In genomic region chr7:19818440-19818839, GRCm38 (mm10) we compare ENCODE assay signal across 14 mouse cellular contexts. TPM values are rescaled to one million over a fixed set of nuclear protein-coding genes. Genes with fewer than 3 reads are reported as not detected.
DNase-seq lines count a peak whose midpoint lies in the region; ATAC-seq and TF ChIP-seq lines count a peak whose summit lies in the region.
"Had no signal": no experiment of that assay in that cellular context is flagged by ENCODE, and none has a peak within 500 bp of the region (broad histone marks: within the 10 kb centered on the region; RNA-seq: fewer than 3 reads in every experiment).

No protein-coding gene starts in this region.

- ATAC-seq in liver, embryonic 13.5 days (ENCODE audit: low read depth) = no peak
- no peak for ATAC-seq in stomach, embryonic 14.5 days (ENCODE audit: insufficient number of reproducible peaks, insufficient read depth, low FRiP score, low read depth)
- ATAC-seq: hindbrain, postnatal 0 days had no signal

- 50% methylated on average over 5 of the region's 5 CpGs for WGBS in lung, adult 2 months
- WGBS in liver, embryonic 13.5 days (ENCODE audit: insufficient replicate concordance) = 60% methylated on average over 5 of the region's 5 CpGs
- 69% methylated on average over 5 of the region's 5 CpGs for WGBS in stomach, embryonic 14.5 days

- no peak overlapping the region for H3K4me2 ChIP-seq in liver, embryonic 13.5 days
- H3K4me2 ChIP-seq in stomach, embryonic 14.5 days (replicated peaks; ENCODE audit: low read depth, low read length) = no peak overlapping the region

- DNase-seq in lung, adult 18-20 months = peak; percentile 65 to 75
- DNase-seq in lung, adult 2 months = no peak
- peak; percentile 81 for DNase-seq in adipocyte (ENCODE audit: low spot score)
- no peak for DNase-seq in liver, embryonic 13.5 days
- no peak for DNase-seq in thymus, postnatal 0 days (ENCODE audit: low spot score)
- no peak for DNase-seq in right cerebral cortex, postnatal 14 days
- no peak for DNase-seq in left cerebral cortex, adult 9 months (ENCODE audit: low spot score in 2 of 2)
- DNase-seq: gastrocnemius, postnatal 10 days; spleen, adult 18-20 months had no signal

- H3K27me3 ChIP-seq in liver, embryonic 13.5 days = peaks cover 50% of the 10 kb centered on the region
- H3K27me3 ChIP-seq in stomach, embryonic 14.5 days (ENCODE audit: control insufficient read depth, insufficient read depth, low read length) = no peaks in the 10 kb centered on the region

- H3K36me3 ChIP-seq in liver, embryonic 13.5 days = peaks cover 6% of the 10 kb centered on the region; the same call in 1 of the 2 replicates
- no peaks in the 10 kb centered on the region for H3K36me3 ChIP-seq in stomach, embryonic 14.5 days (ENCODE audit: control insufficient read depth, insufficient read depth, low read length)
- H3K36me3 ChIP-seq: heart, embryonic 15.5 days; neural tube, embryonic 12.5 days had no signal

- peaks cover 17% of the 10 kb centered on the region for H3K4me1 ChIP-seq in lung, adult 2 months (ENCODE audit: control insufficient read depth, insufficient read depth, low read length)
- peaks cover 50% of the 10 kb centered on the region for H3K4me1 ChIP-seq in liver, embryonic 13.5 days (replicated peaks)
- peaks cover 34% of the 10 kb centered on the region for H3K4me1 ChIP-seq in stomach, embryonic 14.5 days (ENCODE audit: control insufficient read depth, insufficient read depth, low read length)

- no peak for TF ChIP-seq CTCF in lung, adult 2 months (IDR thresholded peaks at IDR 0.05; ENCODE audit: insufficient read depth, low read length)

- peak overlapping the region; percentile 75; the same call in 1 of the 2 replicates for H3K27ac ChIP-seq in liver, embryonic 13.5 days
- H3K27ac ChIP-seq in stomach, embryonic 14.5 days (ENCODE audit: low read length) = peak overlapping the region; percentile 73; the same call in 1 of the 2 replicates
- H3K27ac ChIP-seq: hindbrain, postnatal 0 days; neural tube, embryonic 12.5 days had no signal

- H3K9me3 ChIP-seq in liver, embryonic 13.5 days (replicated peaks) = 0 out of 2 replicates have a peak, but pooled peaks cover 3% of the 10 kb centered on the region
- H3K9me3 ChIP-seq in stomach, embryonic 14.5 days (ENCODE audit: control insufficient read depth, low read depth, low read length) = no peaks in the 10 kb centered on the region; the same call in 1 of the 2 replicates
- H3K9me3 ChIP-seq: heart, embryonic 15.5 days had no signal

- no peak for TF ChIP-seq POLR2A in lung, adult 2 months (IDR thresholded peaks at IDR 0.05; ENCODE audit: borderline replicate concordance, extremely low read depth, low read depth, low read length)

- H3K9ac ChIP-seq in liver, embryonic 13.5 days = no peak overlapping the region
- H3K9ac ChIP-seq in stomach, embryonic 14.5 days (replicated peaks; ENCODE audit: low read depth, low read length) = no peak overlapping the region
- H3K9ac ChIP-seq: heart, embryonic 15.5 days; neural tube, embryonic 12.5 days had no signal

- no peak overlapping the region for H3K4me3 ChIP-seq in lung, adult 2 months (replicated peaks; ENCODE audit: extremely low read depth, low read depth, low read length)
- no peak overlapping the region for H3K4me3 ChIP-seq in liver, embryonic 13.5 days (replicated peaks)
- H3K4me3 ChIP-seq in stomach, embryonic 14.5 days (ENCODE audit: low read depth, low read length) = no peak overlapping the region
- H3K4me3 ChIP-seq: erythroblast, embryonic 14.5 days; heart, embryonic 15.5 days; neural tube, embryonic 12.5 days had no signal

RNA-seq across cellular contexts. Expression of gene Bcl3, which starts 4.1 kb away (rescaled TPM):
- polyA plus RNA-seq in lung, adult 2 months (2012; rRNA removed) = 38.7 and 71.2 TPM in 2 replicates
- polyA plus RNA-seq in liver, embryonic 13.5 days (2015; fragmentation: Nextera tagmentation; extraction: Ambion mirVana) = 3.0 and 3.9 TPM in 2 replicates
- polyA plus RNA-seq in stomach, embryonic 14.5 days (2014; fragmentation: Nextera tagmentation; extraction: Ambion mirVana) = 10.7 and 11.5 TPM in 2 replicates
- polyA plus RNA-seq in thymus, postnatal 0 days (2015; fragmentation: Nextera tagmentation; extraction: Ambion mirVana) = 9.5 and 13.1 TPM in 2 replicates

RNA-seq across cellular contexts. Expression of gene Cblc, which starts 21.8 kb away (rescaled TPM):
- polyA plus RNA-seq in lung, adult 2 months (2012; rRNA removed) = 16.1 and 21.9 TPM in 2 replicates
- polyA plus RNA-seq in liver, embryonic 13.5 days (2015; fragmentation: Nextera tagmentation; extraction: Ambion mirVana) = 1.2 and 1.3 TPM in 2 replicates
- 15.1 and 17.7 TPM in 2 replicates for polyA plus RNA-seq in stomach, embryonic 14.5 days (2014; fragmentation: Nextera tagmentation; extraction: Ambion mirVana)
- polyA plus RNA-seq in thymus, postnatal 0 days (2015; fragmentation: Nextera tagmentation; extraction: Ambion mirVana) = 2.6 and 4.2 TPM in 2 replicates
- polyA plus RNA-seq: erythroblast, embryonic 14.5 days had no signal

RNA-seq across cellular contexts. Expression of gene Gm19345, which starts 33.4 kb away (rescaled TPM):
- polyA plus RNA-seq in lung, adult 2 months (2012; rRNA removed) = 0.52 TPM in 1 of 2 replicates, not detected in the other
- not detected in 2 replicates for polyA plus RNA-seq in liver, embryonic 13.5 days (2015; fragmentation: Nextera tagmentation; extraction: Ambion mirVana)
- not detected in 2 replicates for polyA plus RNA-seq in stomach, embryonic 14.5 days (2014; fragmentation: Nextera tagmentation; extraction: Ambion mirVana)
- not detected in 2 replicates for polyA plus RNA-seq in thymus, postnatal 0 days (2015; fragmentation: Nextera tagmentation; extraction: Ambion mirVana)
- polyA plus RNA-seq: erythroblast, embryonic 14.5 days; heart, embryonic 15.5 days had no signal

RNA-seq across cellular contexts. Expression of gene Ceacam16, which starts 42.7 kb away (rescaled TPM):
- polyA plus RNA-seq in lung, adult 2 months (2012; rRNA removed) = 0.90 and 2.5 TPM in 2 replicates
- polyA plus RNA-seq in liver, embryonic 13.5 days (2015; fragmentation: Nextera tagmentation; extraction: Ambion mirVana) = not detected in 2 replicates
- not detected in 2 replicates for polyA plus RNA-seq in stomach, embryonic 14.5 days (2014; fragmentation: Nextera tagmentation; extraction: Ambion mirVana)
- 0.46 and 0.59 TPM in 2 replicates for polyA plus RNA-seq in thymus, postnatal 0 days (2015; fragmentation: Nextera tagmentation; extraction: Ambion mirVana)
- polyA plus RNA-seq: erythroblast, embryonic 14.5 days; heart, embryonic 15.5 days; neural tube, embryonic 12.5 days had no signal

RNA-seq across cellular contexts. Expression of gene Bcam, which starts 47.6 kb away (rescaled TPM):
- polyA plus RNA-seq in lung, adult 2 months (2012; rRNA removed) = 769 and 829 TPM in 2 replicates
- polyA plus RNA-seq in liver, embryonic 13.5 days (2015; fragmentation: Nextera tagmentation; extraction: Ambion mirVana) = 7.2 and 7.9 TPM in 2 replicates
- polyA plus RNA-seq in stomach, embryonic 14.5 days (2014; fragmentation: Nextera tagmentation; extraction: Ambion mirVana) = 156 and 164 TPM in 2 replicates
- 29.7 and 30.9 TPM in 2 replicates for polyA plus RNA-seq in thymus, postnatal 0 days (2015; fragmentation: Nextera tagmentation; extraction: Ambion mirVana)
- polyA plus RNA-seq: erythroblast, embryonic 14.5 days had no signal

Comparison
In these comparisons a context has a peak if more than half of its experiments do, and no peak if none do; other contexts are left out.
1. DNase-seq: peak in lung, adult 18-20 months (2 of 2) and adipocyte (single experiment); none in lung, adult 2 months (single experiment), liver, embryonic 13.5 days (single experiment), thymus, postnatal 0 days (single experiment), right cerebral cortex, postnatal 14 days (single experiment) and left cerebral cortex, adult 9 months (0 of 2).